Mouse (Mus musculus) right cerebral cortex, adult 2 months (tissue): Measurements from ENCODE around the gene Rhox3a2.
"Not testable (repeated sequence)": the region's sequence is repeated elsewhere in the genome, so short reads cannot be mapped to it uniquely, and the experiment has no call there.

Source experiments
- DNase-seq, 2 experiments: peaks; one replicate each; pipeline ENCODE4 v3.0.0; 2021 to 2022; ENCODE audit warnings: low spot score in 2 of 2

The Rhox3a2 gene

GRCm38 (mm10) chrX:37379728-37380127 lies at the start of gene Rhox3a2:
Rhox3a2 (plus strand) TSS chrX:37380028.
- not testable (repeated sequence) for DNase-seq

GRCm38 (mm10) chrX:37390548-37390947 lies 10.7 kb downstream of the Rhox3a2 start, which contains the start of gene Rhox4a2:
Rhox4a2 (plus strand) TSS chrX:37390848.
- DNase-seq, result not testable (repeated sequence)

- DNase-seq, result not testable (repeated sequence)
Observed at GRCm38 (mm10) chrX:37411767-37412166, 31.9 kb downstream of the Rhox3a2 start, which contains the start of gene Rhox2b. Rhox2b (plus strand) TSS chrX:37412067.

GRCm38 (mm10) chrX:37432194-37432593 lies 52.4 kb downstream of the Rhox3a2 start, which contains the start of gene Rhox4b:
Rhox4b (plus strand) TSS chrX:37432494.
- DNase-seq, result not testable (repeated sequence)
